Mouse (Mus musculus) ES-E14 (cell line): ENCODE data around the gene Fam19a1. TPM values are rescaled to one million over a fixed set of nuclear protein-coding genes. Genes with fewer than 3 reads are reported as not detected.
A peak's percentile ranks its signal among the peaks of the same experiment; 100 is the strongest.

Experiments
- DNase-seq: peaks from one replicate; pipeline ENCODE4 v3.0.0-alpha.2; 2013; ENCODE audit warnings: low read depth, low spot score
- H3K27ac ChIP-seq: 2 replicates; pipeline ENCODE4 v1.5.1; 2012; ENCODE audit warnings: low read depth, mild to moderate bottlenecking, low read length, moderate library complexity, mixed read lengths; ENCODE audit not compliant: poor library complexity, insufficient read depth, severe bottlenecking
- H3K36me3 ChIP-seq: 2 replicates; pipeline ENCODE4 v1.6.1; 2012; ENCODE audit warnings: mild to moderate bottlenecking, low read length, moderate library complexity, mixed read lengths; ENCODE audit not compliant: control insufficient read depth, poor library complexity, insufficient read depth, severe bottlenecking
- H3K4me1 ChIP-seq, 2 experiments: fragments of 150-350 bp in 1 of 2; sonication (generic) in 1 of 2; 2 replicates each; pipeline ENCODE4 v1.6.1; 2012; ENCODE audit warnings: low read length in 2 of 2, mild to moderate bottlenecking in 1 of 2, mixed read lengths in 1 of 2; ENCODE audit not compliant: control insufficient read depth in 2 of 2, insufficient read depth in 2 of 2, poor library complexity in 1 of 2
- H3K4me3 ChIP-seq, 2 experiments: fragments of 150-350 bp in 1 of 2; sonication (generic) in 1 of 2; 2 replicates each; pipeline ENCODE4 v1.5.1; 2012; ENCODE audit warnings: low read length in 2 of 2, low read depth in 1 of 2, mild to moderate bottlenecking in 1 of 2, mixed read lengths in 1 of 2; ENCODE audit not compliant: insufficient read depth in 1 of 2, poor library complexity in 1 of 2, severe bottlenecking in 1 of 2
- H3K9ac ChIP-seq: 2 replicates; pipeline ENCODE4 v1.6.1; 2012; ENCODE audit warnings: low read depth, mild to moderate bottlenecking, low read length, mixed read lengths; ENCODE audit not compliant: poor library complexity, insufficient read depth, severe bottlenecking
- H3K9me3 ChIP-seq: fragments of 150-350 bp; sonication (generic); 2 replicates; pipeline ENCODE4 v1.6.1; 2012; ENCODE audit warnings: low read depth, mild to moderate bottlenecking, low read length; ENCODE audit not compliant: control insufficient read depth, insufficient read depth
- CHD2 ChIP-seq: IDR thresholded peaks from 2 replicates; pipeline ENCODE4 v1.6.1; 2014; ENCODE audit warnings: mild to moderate bottlenecking, low read depth, low read length, inconsistent platforms
- HCFC1 ChIP-seq: IDR thresholded peaks from 2 replicates; pipeline ENCODE4 v1.6.1; 2012; ENCODE audit warnings: low read length, inconsistent platforms, borderline replicate concordance; ENCODE audit not compliant: insufficient read depth
- MAFK ChIP-seq: IDR thresholded peaks from 2 replicates; pipeline ENCODE4 v1.6.1; 2014; ENCODE audit warnings: mild to moderate bottlenecking, low read depth, low read length, inconsistent platforms; ENCODE audit not compliant: insufficient read depth
- ZC3H11A ChIP-seq: IDR thresholded peaks from 2 replicates; pipeline ENCODE4 v1.6.1; 2012; ENCODE audit warnings: low read depth, mild to moderate bottlenecking, inconsistent platforms, low read length, borderline replicate concordance
- ZNF384 ChIP-seq: IDR thresholded peaks from 2 replicates; pipeline ENCODE4 v1.6.1; 2012; ENCODE audit warnings: low read depth, low read length, inconsistent platforms
- in situ Hi-C, 2 experiments: fragments of 600-800 bp; cut with MboI; formaldehyde crosslinking; loops; one replicate each; pipeline ENCODE4 v1.15.1; 2025; ENCODE audit warnings: low sequenced_read_pairs in 2 of 2, inconsistent platforms in 1 of 2; ENCODE audit not compliant: unreplicated experiment in 2 of 2
- total RNA-seq: library from RNA; depleted of rRNA; stranded (reverse); fragments of 300-350 nt; gene quantifications from 2 replicates; pipeline ENCODE4 v1.2.3, GENCODE M21; 2012

Fam19a1 gene
- total RNA-seq, 1 experiment, result not detected

DNA sequence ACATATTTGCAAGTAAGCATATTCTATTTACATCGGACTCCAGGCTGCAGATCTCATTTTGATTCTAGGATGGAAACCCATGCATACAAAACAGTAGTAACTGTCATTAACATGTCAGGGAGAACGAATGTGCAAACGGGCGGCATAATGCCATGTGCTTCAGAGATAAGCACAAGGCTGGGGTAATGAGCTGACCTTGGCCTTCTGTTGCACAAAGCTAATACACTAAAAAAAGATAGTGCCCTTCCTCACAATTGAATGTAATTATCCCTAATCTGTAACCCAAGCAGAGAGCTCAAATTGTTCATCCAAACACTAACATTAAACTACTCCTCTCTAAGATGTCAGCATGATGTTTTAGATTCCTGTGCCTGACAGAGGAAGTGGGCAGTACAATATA, 173.3 kb downstream of the Fam19a1 start:
- TF ChIP-seq ZNF384 (no peak), MAFK (no peak), CHD2 (no peak), HCFC1 (no peak), ZC3H11A (no peak)
- no peak for DNase-seq
- Histone ChIP-seq H3K4me3 (no peak overlapping the region), H3K9me3 (no peaks in the 10 kb centered on the region), H3K9ac (no peak overlapping the region), H3K36me3 (no peaks in the 10 kb centered on the region), H3K27ac (no peak overlapping the region), H3K4me1 (peaks cover 7 to 17% of the 10 kb centered on the region in 2 experiments)
- in situ Hi-C loops, result no loop called here

DNA sequence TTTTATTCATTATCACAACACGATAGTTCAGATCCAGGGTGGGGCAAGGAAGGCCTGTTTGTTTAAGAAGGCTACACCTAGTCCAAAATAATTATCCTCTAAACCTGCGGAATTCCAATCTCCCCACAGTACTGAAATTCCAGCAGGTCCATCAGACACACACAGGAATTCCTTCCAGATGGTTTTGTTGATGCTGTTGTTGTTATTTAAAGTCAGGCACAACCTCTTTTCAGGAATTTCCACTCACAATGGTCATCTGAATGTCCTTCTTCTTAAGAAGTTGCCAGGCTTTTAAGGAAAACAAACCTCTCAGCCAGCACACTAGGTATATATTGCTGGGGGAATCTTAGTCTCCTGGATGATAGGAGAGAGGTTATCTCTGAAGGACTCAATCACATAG, 174.4 kb downstream of the Fam19a1 start:
- TF ChIP-seq CHD2 (0 out of 2 replicates have a peak, but pooled peaks have one; percentile 33), ZC3H11A (no peak), ZNF384 (no peak), MAFK (no peak), HCFC1 (no peak)
- Histone ChIP-seq H3K9me3 (no peaks in the 10 kb centered on the region), H3K27ac (no peak overlapping the region), H3K4me1 (peaks cover 7 to 17% of the 10 kb centered on the region in 2 experiments), H3K36me3 (no peaks in the 10 kb centered on the region), H3K4me3 (no peak overlapping the region), H3K9ac (no peak overlapping the region)
- peak; percentile 24 for DNase-seq
- in situ Hi-C loops, result no loop called here

GRCm38 (mm10) chr6:96289672-96290071, 176.7 kb downstream of the Fam19a1 start:
- no peak overlapping the region for H3K4me3 ChIP-seq
- H3K36me3 ChIP-seq, result no peaks in the 10 kb centered on the region
- no peak overlapping the region for H3K9ac ChIP-seq
- in situ Hi-C loops, result no loop called here
- no peaks in the 10 kb centered on the region for H3K9me3 ChIP-seq
- peak; percentile 60 for DNase-seq
- no peak for TF ChIP-seq HCFC1
- TF ChIP-seq ZNF384, result no peak
- TF ChIP-seq ZC3H11A, result no peak
- TF ChIP-seq MAFK, result no peak
- peaks cover 7 to 17% of the 10 kb centered on the region in 2 experiments for H3K4me1 ChIP-seq
- H3K27ac ChIP-seq, result no peak overlapping the region; the same call in 1 of the 2 replicates

DNA sequence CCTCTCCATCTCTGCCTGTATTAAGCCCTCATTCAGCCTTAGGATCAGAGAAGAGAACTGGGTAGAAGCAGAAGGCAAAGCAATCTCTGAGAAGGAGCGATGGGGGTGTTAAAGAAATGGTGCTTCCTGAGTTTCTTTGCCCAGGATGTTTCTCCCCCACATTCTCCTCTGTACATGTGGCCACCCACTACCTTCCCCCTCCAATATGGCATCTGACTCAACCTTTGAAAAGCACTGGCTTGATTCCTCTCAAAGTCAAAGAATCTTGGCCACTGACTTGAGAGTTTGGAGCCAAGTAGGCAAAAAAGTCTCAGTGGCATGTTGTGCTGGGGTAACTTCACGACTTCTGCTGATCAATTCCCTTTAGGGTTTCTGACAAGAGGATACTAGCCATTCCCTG, 234.5 kb downstream of the Fam19a1 start:
- Histone ChIP-seq H3K9ac (no peak overlapping the region), H3K9me3 (no peaks in the 10 kb centered on the region), H3K27ac (no peak overlapping the region), H3K36me3 (no peaks in the 10 kb centered on the region), H3K4me1 (no peaks in the 10 kb centered on the region), H3K4me3 (no peak overlapping the region)
- TF ChIP-seq ZNF384, result no peak
- no peak for TF ChIP-seq ZC3H11A
- no peak for TF ChIP-seq HCFC1
- no peak for TF ChIP-seq MAFK
- TF ChIP-seq CHD2, result no peak
- DNase-seq, result no peak
- in situ Hi-C loops, result no loop called here
